Mouse (Mus musculus) intestine, postnatal 0 days (tissue): ENCODE results near the gene Fam98b. TPM values are rescaled to one million over a fixed set of nuclear protein-coding genes. Genes with fewer than 3 reads are reported as not detected.

Experiments
- ATAC-seq: fragments of 200-750 bp; cut with Nextera tagmentation; 2 replicates; pipeline ENCODE4 v1.8.0; 2017; ENCODE audit warnings: mild to moderate bottlenecking, moderate TSS enrichment, moderate library complexity
- H3K27ac ChIP-seq: fragments of 300-500 bp; sonication (generic); 2 replicates; pipeline ENCODE4 v1.5.1; 2014; ENCODE audit warnings: mild to moderate bottlenecking, low read depth, low read length, moderate library complexity
- H3K27me3 ChIP-seq: fragments of 300-500 bp; sonication (generic); replicated peaks from 2 replicates; pipeline ENCODE4 v1.6.1; 2014; ENCODE audit warnings: low read length, mixed read lengths; ENCODE audit not compliant: control insufficient read depth, insufficient read depth
- H3K36me3 ChIP-seq: fragments of 300-500 bp; sonication (generic); 2 replicates; pipeline ENCODE4 v1.6.1; 2014; ENCODE audit warnings: mild to moderate bottlenecking, moderate library complexity; ENCODE audit not compliant: control insufficient read depth, insufficient read depth
- H3K4me1 ChIP-seq: fragments of 300-500 bp; sonication (generic); replicated peaks from 2 replicates; pipeline ENCODE4 v1.6.1; 2014; ENCODE audit warnings: antibody characterized with exemption, low read length, mixed read lengths; ENCODE audit not compliant: control insufficient read depth, insufficient read depth
- H3K4me2 ChIP-seq: fragments of 300-500 bp; sonication (generic); replicated peaks from 2 replicates; pipeline ENCODE4 v1.6.1; 2014; ENCODE audit warnings: low read depth, mild to moderate bottlenecking, moderate library complexity
- H3K4me3 ChIP-seq: fragments of 300-500 bp; sonication (generic); 2 replicates; pipeline ENCODE4 v1.5.1; 2014; ENCODE audit warnings: low read depth, low read length
- H3K9ac ChIP-seq: fragments of 300-500 bp; sonication (generic); 2 replicates; pipeline ENCODE4 v1.6.1; 2014; ENCODE audit warnings: mild to moderate bottlenecking, low read depth, low read length
- H3K9me3 ChIP-seq: fragments of 300-500 bp; sonication (generic); 2 replicates; pipeline ENCODE4 v1.6.1; 2016; ENCODE audit warnings: mixed run types; ENCODE audit not compliant: control insufficient read depth
- CTCF ChIP-seq: sonication (generic); IDR thresholded peaks from 2 replicates; pipeline ENCODE4 v1.5.1; 2016; ENCODE audit warnings: low read depth, mild to moderate bottlenecking, control low read depth, antibody characterized with exemption, moderate library complexity
- WGBS: fragments of 180-500 bp; shearing (Covaris S2); extraction: QIAGEN DNeasy Blood & Tissue Kit; methylation state at CpG from one replicate; pipeline ENCODE4 v1.1.7; 2014; 5-methylcytosine and 5-hydroxymethylcytosine counted together
- polyA plus RNA-seq: library from polyadenylated mRNA; unstranded; fragments of >200 nt; fragmentation: Nextera tagmentation; extraction: Ambion mirVana; gene quantifications from 2 replicates; pipeline ENCODE4 v1.2.1, GENCODE M21; 2015

Fam98b gene
- polyA plus RNA-seq, 1 experiment from 2014 or later: 8.5 TPM

DNA sequence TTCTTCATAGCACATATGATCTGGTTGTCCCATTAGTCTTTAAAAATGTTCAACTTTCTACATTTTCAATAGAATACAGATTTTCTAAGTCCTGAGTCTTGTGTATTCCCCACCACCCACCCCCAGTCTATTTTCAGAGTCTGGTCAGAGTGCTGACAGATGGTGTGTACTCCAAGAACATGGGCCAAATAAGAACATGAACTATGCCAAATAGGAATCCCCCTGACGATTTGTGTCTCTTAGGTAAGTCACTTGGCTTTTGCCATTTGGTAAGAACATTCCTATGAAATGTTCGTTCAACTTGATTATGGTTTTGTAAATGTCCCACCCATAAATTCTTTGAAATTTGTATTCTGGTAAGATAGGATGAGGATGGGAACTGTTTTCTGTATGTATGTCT, 59.5 kb downstream of the Fam98b start:
- Histone ChIP-seq H3K4me2 (no peak overlapping the region), H3K9me3 (no peaks in the 10 kb centered on the region), H3K4me1 (no peaks in the 10 kb centered on the region), H3K36me3 (no peaks in the 10 kb centered on the region), H3K27ac (no peak overlapping the region), H3K27me3 (no peaks in the 10 kb centered on the region), H3K4me3 (no peak overlapping the region), H3K9ac (no peak overlapping the region)
- no peak for ATAC-seq
- no peak for TF ChIP-seq CTCF
- 86% methylated on average over 2 of the region's 2 CpGs for WGBS

DNA sequence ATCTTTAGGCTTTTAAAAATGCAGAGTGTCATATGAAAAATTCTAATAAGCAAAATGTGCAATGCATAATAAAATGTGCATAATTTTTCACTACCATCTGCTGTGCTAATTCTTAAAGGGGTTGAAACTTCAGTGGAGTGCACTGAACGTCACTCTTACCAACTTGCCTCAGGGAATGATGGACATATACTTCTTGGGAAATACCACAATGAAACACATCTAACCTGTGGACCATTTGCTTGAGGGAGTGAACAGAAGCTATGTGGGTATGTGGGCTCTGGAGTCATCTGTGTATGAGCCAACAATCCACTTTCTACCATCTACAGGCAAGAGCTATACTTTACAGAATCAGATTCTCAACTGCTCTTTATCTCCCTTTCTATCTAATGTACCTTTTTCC, 61.8 kb downstream of the Fam98b start:
- no peak overlapping the region for H3K4me2 ChIP-seq
- no peak overlapping the region for H3K4me3 ChIP-seq
- 71% methylated on average over 1 of the region's 1 CpGs for WGBS
- H3K9me3 ChIP-seq: no peaks in the 10 kb centered on the region
- H3K27ac ChIP-seq: no peak overlapping the region
- no peak overlapping the region for H3K9ac ChIP-seq
- no peaks in the 10 kb centered on the region for H3K27me3 ChIP-seq
- H3K36me3 ChIP-seq: no peaks in the 10 kb centered on the region
- no peak for ATAC-seq
- no peaks in the 10 kb centered on the region for H3K4me1 ChIP-seq
- TF ChIP-seq CTCF: no peak

DNA sequence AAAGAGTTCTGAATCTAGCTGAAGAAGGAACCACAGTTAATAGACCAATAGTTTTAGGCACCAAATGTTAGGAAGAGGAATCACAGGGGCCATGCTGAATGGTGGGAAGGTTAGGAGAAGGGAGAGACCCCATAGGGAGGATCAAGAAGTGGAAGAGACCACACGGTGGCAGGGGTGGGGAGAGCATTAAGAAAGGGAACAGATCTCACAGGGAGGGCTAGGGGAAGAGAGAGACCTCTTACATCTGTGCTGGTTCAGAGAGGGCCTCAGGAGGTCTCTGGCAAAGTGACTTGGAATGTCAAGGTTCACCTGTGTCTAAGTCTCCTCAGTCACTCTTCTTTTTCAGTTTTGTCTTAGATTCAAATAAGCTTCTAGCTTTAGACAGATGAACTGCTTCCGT, 62.5 kb downstream of the Fam98b start:
- Histone ChIP-seq H3K4me3 (no peak overlapping the region), H3K9ac (no peak overlapping the region), H3K9me3 (no peaks in the 10 kb centered on the region), H3K36me3 (no peaks in the 10 kb centered on the region), H3K27me3 (no peaks in the 10 kb centered on the region), H3K4me1 (no peaks in the 10 kb centered on the region), H3K4me2 (no peak overlapping the region), H3K27ac (no peak overlapping the region)
- ATAC-seq: no peak
- TF ChIP-seq CTCF: no peak
- 54% methylated on average over 2 of the region's 2 CpGs for WGBS

DNA sequence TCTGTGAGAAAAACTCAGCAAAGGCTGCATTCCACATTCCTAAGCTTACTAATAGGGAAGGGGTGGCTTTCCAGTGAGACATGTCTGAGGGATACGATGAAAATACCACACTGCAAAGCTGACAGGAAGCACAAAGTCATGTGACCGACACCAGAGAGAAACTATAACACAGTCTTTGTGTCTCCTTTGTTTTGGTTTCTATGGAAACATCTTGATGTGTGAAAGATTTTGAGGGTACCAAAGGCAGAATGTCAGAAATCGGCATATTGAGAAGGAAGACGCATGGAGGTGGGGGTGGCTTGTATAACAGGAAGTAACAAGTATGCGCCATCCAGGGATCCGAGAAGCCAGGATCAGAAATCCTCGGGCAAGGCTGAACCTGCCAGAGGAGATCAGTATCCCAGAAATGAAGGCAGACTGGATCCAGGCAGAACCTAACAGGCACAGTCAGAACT, 62.9 kb downstream of the Fam98b start:
- WGBS: 75% methylated on average over 7 of the region's 7 CpGs
- H3K36me3 ChIP-seq: no peaks in the 10 kb centered on the region
- no peak overlapping the region for H3K27ac ChIP-seq
- H3K9ac ChIP-seq: no peak overlapping the region
- no peak for TF ChIP-seq CTCF
- no peak overlapping the region for H3K4me2 ChIP-seq
- no peaks in the 10 kb centered on the region for H3K4me1 ChIP-seq
- H3K4me3 ChIP-seq: no peak overlapping the region
- no peak for ATAC-seq
- H3K27me3 ChIP-seq: no peaks in the 10 kb centered on the region
- H3K9me3 ChIP-seq: no peaks in the 10 kb centered on the region

DNA sequence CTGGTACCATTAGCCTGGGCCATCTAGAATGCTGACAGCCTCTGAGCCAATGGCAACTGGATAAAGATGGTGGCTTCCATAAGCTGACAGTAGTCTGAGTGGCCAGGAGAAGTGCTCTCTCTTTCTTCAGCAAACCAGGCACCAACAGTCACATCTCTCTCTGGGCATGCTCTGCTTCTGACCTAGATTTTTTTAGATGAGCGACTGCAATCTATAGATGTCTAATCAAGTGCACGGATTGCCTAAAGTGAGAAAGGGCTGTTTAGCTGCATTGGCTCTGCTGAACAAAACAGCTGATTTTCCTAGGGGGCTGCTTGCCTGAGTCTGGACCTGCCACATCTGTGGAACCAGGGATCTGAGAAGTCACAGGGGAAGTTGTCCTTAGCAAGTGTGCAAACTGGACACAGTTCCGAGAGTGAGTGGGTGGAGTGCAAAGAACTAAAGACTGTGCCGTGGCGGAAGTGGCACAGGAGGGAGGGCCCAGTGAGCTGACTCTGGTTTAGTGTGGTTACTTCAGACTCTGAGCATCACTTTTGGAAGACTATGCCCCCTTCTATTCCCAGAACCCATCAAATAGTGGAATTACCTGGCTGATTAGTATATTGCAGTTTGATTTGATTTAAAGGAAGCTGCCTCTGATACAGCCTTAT, 64.2 kb downstream of the Fam98b start:
- H3K9ac ChIP-seq: no peak overlapping the region
- H3K27ac ChIP-seq: no peak overlapping the region
- TF ChIP-seq CTCF: no peak
- H3K4me3 ChIP-seq: no peak overlapping the region
- H3K27me3 ChIP-seq: no peaks in the 10 kb centered on the region
- H3K4me2 ChIP-seq: no peak overlapping the region
- no peaks in the 10 kb centered on the region for H3K36me3 ChIP-seq
- no peaks in the 10 kb centered on the region for H3K9me3 ChIP-seq
- ATAC-seq: no peak
- no peaks in the 10 kb centered on the region for H3K4me1 ChIP-seq
- whole genome bisulfite sequencing: 87% methylated on average over 5 of the region's 5 CpGs

DNA sequence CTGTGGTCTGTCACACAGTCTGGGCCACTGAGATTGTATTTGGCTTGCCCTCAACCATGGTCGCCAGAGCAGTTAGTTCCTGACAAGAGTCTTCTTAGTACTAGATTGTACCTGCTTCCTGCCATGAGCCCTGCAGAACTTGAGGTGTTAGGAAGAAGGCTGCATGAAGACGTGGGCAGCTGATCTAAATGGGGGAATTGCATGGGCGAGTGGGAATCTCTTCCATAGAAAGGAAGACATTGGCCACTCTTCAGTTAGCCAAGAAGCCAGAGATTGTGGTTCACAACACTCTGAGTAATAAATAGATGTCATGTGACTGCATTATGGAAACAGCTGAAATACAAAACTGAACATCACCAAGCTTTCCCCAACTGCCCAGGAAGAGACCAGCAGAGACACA, 69.5 kb downstream of the Fam98b start:
- Histone ChIP-seq H3K9me3 (no peaks in the 10 kb centered on the region), H3K4me3 (no peak overlapping the region), H3K27me3 (no peaks in the 10 kb centered on the region), H3K9ac (no peak overlapping the region), H3K27ac (no peak overlapping the region), H3K4me1 (no peaks in the 10 kb centered on the region), H3K36me3 (no peaks in the 10 kb centered on the region), H3K4me2 (no peak overlapping the region)
- WGBS: 84% methylated on average over 3 of the region's 3 CpGs
- TF ChIP-seq CTCF: no peak
- ATAC-seq: no peak

Other genes starting within 250 kb of the Fam98b start
- gene Spred1, start 128.4 kb upstream of the Fam98b start, polyA plus RNA-seq: 5.1 and 5.7 TPM in 2 replicates
- 0.31 and 0.46 TPM in 2 replicates for gene Rasgrp1, start 93.3 kb downstream of the Fam98b start, polyA plus RNA-seq